Comparison of ENCODE assay signal across 8 mouse cellular contexts in genomic region chr2:132029646-132030417, GRCm38 (mm10). TPM values are rescaled to one million over a fixed set of nuclear protein-coding genes. Genes with fewer than 3 reads are reported as not detected.
DNase-seq lines count a peak whose midpoint lies in the region; ATAC-seq and TF ChIP-seq lines count a peak whose summit lies in the region.

Gene Rassf2, minus strand, starts transcription at chr2:132030258.

- peak within 1 kb of the TSS; percentile 95 for H3K4me2 ChIP-seq in heart, embryonic 13.5 days
- peak within 1 kb of the TSS; percentile 90 for H3K4me2 ChIP-seq in liver, embryonic 13.5 days
- peak within 1 kb of the TSS; percentile 88 for H3K4me2 ChIP-seq in stomach, embryonic 16.5 days (ENCODE audit: low read depth, low read length)

- no peaks in the 10 kb centered on the region for H3K36me3 ChIP-seq in erythroblast, embryonic 14.5 days (ENCODE audit: control insufficient read depth)
- H3K36me3 ChIP-seq in heart, embryonic 13.5 days: no peaks in the 10 kb centered on the region
- no peaks in the 10 kb centered on the region for H3K36me3 ChIP-seq in liver, embryonic 13.5 days
- H3K36me3 ChIP-seq in stomach, embryonic 16.5 days (ENCODE audit: control insufficient read depth, insufficient read depth, low read length): no peaks in the 10 kb centered on the region

- H3K9ac ChIP-seq in heart, embryonic 13.5 days: peak within 1 kb of the TSS; percentile 79
- peak within 1 kb of the TSS; percentile 66 for H3K9ac ChIP-seq in liver, embryonic 13.5 days
- H3K9ac ChIP-seq in stomach, embryonic 16.5 days (ENCODE audit: low read length): peak within 1 kb of the TSS; percentile 71

- peaks cover 27% of the 10 kb centered on the region for H3K4me1 ChIP-seq in erythroblast, embryonic 14.5 days (ENCODE audit: control insufficient read depth)
- H3K4me1 ChIP-seq in heart, embryonic 13.5 days: peaks cover 38% of the 10 kb centered on the region
- peaks cover 50% of the 10 kb centered on the region for H3K4me1 ChIP-seq in liver, embryonic 13.5 days (replicated peaks)
- peaks cover 20% of the 10 kb centered on the region for H3K4me1 ChIP-seq in stomach, embryonic 16.5 days (ENCODE audit: control insufficient read depth, insufficient read depth, low read length)

- peaks cover 44% of the 10 kb centered on the region for H3K27me3 ChIP-seq in erythroblast, embryonic 14.5 days (ENCODE audit: control insufficient read depth)
- H3K27me3 ChIP-seq in heart, embryonic 13.5 days (replicated peaks): peaks cover 53% of the 10 kb centered on the region
- H3K27me3 ChIP-seq in liver, embryonic 13.5 days: peaks cover 49% of the 10 kb centered on the region
- H3K27me3 ChIP-seq in stomach, embryonic 16.5 days (ENCODE audit: control insufficient read depth, insufficient read depth, low read length): peaks cover 8% of the 10 kb centered on the region; the same call in 1 of the 2 replicates

- TF ChIP-seq CTCF in brain, embryonic 14.5 days (IDR thresholded peaks at IDR 0.05; ENCODE audit: borderline replicate concordance, extremely low read depth, insufficient read depth, insufficient read length): no peak

- 1% methylated on average over 47 of the region's 48 CpGs for WGBS in heart, embryonic 13.5 days
- WGBS in liver, embryonic 13.5 days (ENCODE audit: insufficient replicate concordance): 1% methylated on average over 38 of the region's 48 CpGs
- under 1% methylated on average over 45 of the region's 48 CpGs for WGBS in stomach, embryonic 16.5 days

- TF ChIP-seq POLR2A in brain, embryonic 14.5 days (IDR thresholded peaks at IDR 0.05; ENCODE audit: borderline replicate concordance, extremely low read depth, insufficient read depth, insufficient read length, poor library complexity, severe bottlenecking): peak; percentile 76

- peak within 1 kb of the TSS; percentile 53 for H3K4me3 ChIP-seq in erythroblast, embryonic 14.5 days (replicated peaks)
- peak within 1 kb of the TSS; percentile 63 for H3K4me3 ChIP-seq in heart, embryonic 13.5 days
- H3K4me3 ChIP-seq in liver, embryonic 13.5 days (replicated peaks): peak within 1 kb of the TSS; percentile 62
- peak within 1 kb of the TSS; percentile 56 for H3K4me3 ChIP-seq in stomach, embryonic 16.5 days (replicated peaks; ENCODE audit: low read length)

- no peaks in the 10 kb centered on the region for H3K9me3 ChIP-seq in erythroblast, embryonic 14.5 days (ENCODE audit: control insufficient read depth, low read length)
- no peaks in the 10 kb centered on the region for H3K9me3 ChIP-seq in heart, embryonic 13.5 days
- H3K9me3 ChIP-seq in liver, embryonic 13.5 days (replicated peaks): no peaks in the 10 kb centered on the region
- H3K9me3 ChIP-seq in stomach, embryonic 16.5 days (replicated peaks; ENCODE audit: control insufficient read depth, low read length): no peaks in the 10 kb centered on the region

- peak; percentile 89 for DNase-seq in CD4-positive, CD25-positive, alpha-beta regulatory T cell, adult 2 months (ENCODE audit: low read depth, low spot score)
- DNase-seq in brain, embryonic 14.5 days (ENCODE audit: low read depth): peak; percentile 99
- DNase-seq in kidney, postnatal 10 days: peak; percentile 84
- peak; percentile 66 for DNase-seq in liver, embryonic 13.5 days
- peak; percentile 88 for DNase-seq in neural tube, embryonic 10.5 days (ENCODE audit: extremely low spot score, low spot score)

- peak; percentile 73 for ATAC-seq in heart, embryonic 13.5 days (ENCODE audit: extremely low read depth, insufficient number of reproducible peaks, low FRiP score, low TSS enrichment)
- peak; percentile 87 for ATAC-seq in liver, embryonic 13.5 days (ENCODE audit: low read depth)
- ATAC-seq in stomach, embryonic 16.5 days (ENCODE audit: insufficient read depth, low FRiP score): peak; percentile 91

- peak within 1 kb of the TSS; percentile 61 for H3K27ac ChIP-seq in heart, embryonic 13.5 days (replicated peaks)
- peak within 1 kb of the TSS; percentile 34 for H3K27ac ChIP-seq in liver, embryonic 13.5 days
- peak within 1 kb of the TSS; percentile 92 for H3K27ac ChIP-seq in stomach, embryonic 16.5 days (ENCODE audit: low read length)

RNA-seq across cellular contexts. Expression of gene Rassf2, which starts in this region (rescaled TPM):
- 17.4 and 34.9 TPM in 2 replicates for polyA plus RNA-seq in brain, embryonic 14.5 days (2012; rRNA removed)
- under 0.01 and 0.06 TPM in 2 replicates for polyA plus RNA-seq in erythroblast, embryonic 14.5 days (2012)
- polyA plus RNA-seq in heart, embryonic 13.5 days (2015; fragmentation: Nextera tagmentation; extraction: Ambion mirVana): 5.5 and 5.8 TPM in 2 replicates
- 1.6 and 2.2 TPM in 2 replicates for polyA plus RNA-seq in liver, embryonic 13.5 days (2015; fragmentation: Nextera tagmentation; extraction: Ambion mirVana)
- 13.4 and 16.4 TPM in 2 replicates for polyA plus RNA-seq in stomach, embryonic 16.5 days (2015; fragmentation: Nextera tagmentation; extraction: Ambion mirVana)

Comparison
In these comparisons a context has a peak if more than half of its experiments do, and no peak if none do; other contexts are left out.
1. Peak in every context shown above with its lines: DNase-seq, ATAC-seq, H3K4me3 ChIP-seq and H3K27ac ChIP-seq.
2. H3K27ac ChIP-seq: peak in every context shown above with its lines; median percentile 92 in stomach, embryonic 16.5 days; 61 in heart, embryonic 13.5 days; 34 in liver, embryonic 13.5 days.